Mouse (Mus musculus) midbrain, embryonic 14.5 days (tissue): ENCODE data around the gene Csnk1g1. TPM values are rescaled to one million over a fixed set of nuclear protein-coding genes. Genes with fewer than 3 reads are reported as not detected.
A peak's percentile ranks its signal among the peaks of the same experiment; 100 is the strongest.

Source experiments
- ATAC-seq: fragments of 200-750 bp; cut with Nextera tagmentation; 2 replicates; pipeline ENCODE4 v1.8.0; 2017; ENCODE audit warnings: moderate number of reproducible peaks, moderate library complexity; ENCODE audit not compliant: low FRiP score, low TSS enrichment
- DNase-seq: peaks from one replicate; pipeline ENCODE4 v3.0.0-alpha.2; 2015
- H3K27ac ChIP-seq: fragments of 300-500 bp; sonication (generic); replicated peaks from 2 replicates; pipeline ENCODE4 v1.5.1; 2014; ENCODE audit warnings: mild to moderate bottlenecking, low read depth, low read length, moderate library complexity
- H3K27me3 ChIP-seq: fragments of 300-500 bp; sonication (generic); 2 replicates; pipeline ENCODE4 v1.6.1; 2014; ENCODE audit warnings: low read length, control low read depth, mixed read lengths; ENCODE audit not compliant: control insufficient read depth, insufficient read depth
- H3K36me3 ChIP-seq: fragments of 300-500 bp; sonication (generic); 2 replicates; pipeline ENCODE4 v1.6.1; 2014; ENCODE audit warnings: low read length, control low read depth; ENCODE audit not compliant: control insufficient read depth, insufficient read depth
- H3K4me1 ChIP-seq: fragments of 300-500 bp; sonication (generic); 2 replicates; pipeline ENCODE4 v1.6.1; 2014; ENCODE audit warnings: mild to moderate bottlenecking, antibody characterized with exemption, low read length, control low read depth; ENCODE audit not compliant: control insufficient read depth, insufficient read depth
- H3K4me2 ChIP-seq: fragments of 300-500 bp; sonication (generic); 2 replicates; pipeline ENCODE4 v1.6.1; 2014; ENCODE audit warnings: mild to moderate bottlenecking, low read length, moderate library complexity
- H3K4me3 ChIP-seq: fragments of 300-500 bp; sonication (generic); replicated peaks from 2 replicates; pipeline ENCODE4 v1.5.1; 2014; ENCODE audit warnings: low read depth, low read length
- H3K9ac ChIP-seq: fragments of 300-500 bp; sonication (generic); replicated peaks from 2 replicates; pipeline ENCODE4 v1.6.1; 2014; ENCODE audit warnings: mild to moderate bottlenecking, low read length, moderate library complexity
- H3K9me3 ChIP-seq: fragments of 300-500 bp; sonication (generic); 2 replicates; pipeline ENCODE4 v1.6.1; 2016; ENCODE audit warnings: low read length, control low read depth, mixed read lengths; ENCODE audit not compliant: control insufficient read depth
- WGBS: fragments of 180-500 bp; shearing (Covaris S2); extraction: QIAGEN DNeasy Blood & Tissue Kit; methylation state at CpG from one replicate; pipeline ENCODE4 v1.1.7; 2014; 5-methylcytosine and 5-hydroxymethylcytosine counted together
- polyA plus RNA-seq: library from polyadenylated mRNA; unstranded; fragments of >200 nt; fragmentation: Nextera tagmentation; extraction: Ambion mirVana; gene quantifications from 2 replicates; pipeline ENCODE4 v1.2.1, GENCODE M21; 2014

Csnk1g1 gene
- polyA plus RNA-seq, 1 experiment from 2014 or later: 29.9 TPM

GRCm38 (mm10) chr9:66084171-66084570 is 175.4 kb downstream of the Csnk1g1 start:
- Histone ChIP-seq H3K36me3 (peaks cover 23% of the 10 kb centered on the region), H3K9ac (no peak overlapping the region), H3K9me3 (no peaks in the 10 kb centered on the region), H3K4me3 (no peak overlapping the region), H3K27ac (no peak overlapping the region), H3K4me2 (no peak overlapping the region), H3K4me1 (no peaks in the 10 kb centered on the region), H3K27me3 (no peaks in the 10 kb centered on the region)
- DNase-seq: no peak
- WGBS: 94% methylated on average over 3 of the region's 3 CpGs
- no peak for ATAC-seq

DNA sequence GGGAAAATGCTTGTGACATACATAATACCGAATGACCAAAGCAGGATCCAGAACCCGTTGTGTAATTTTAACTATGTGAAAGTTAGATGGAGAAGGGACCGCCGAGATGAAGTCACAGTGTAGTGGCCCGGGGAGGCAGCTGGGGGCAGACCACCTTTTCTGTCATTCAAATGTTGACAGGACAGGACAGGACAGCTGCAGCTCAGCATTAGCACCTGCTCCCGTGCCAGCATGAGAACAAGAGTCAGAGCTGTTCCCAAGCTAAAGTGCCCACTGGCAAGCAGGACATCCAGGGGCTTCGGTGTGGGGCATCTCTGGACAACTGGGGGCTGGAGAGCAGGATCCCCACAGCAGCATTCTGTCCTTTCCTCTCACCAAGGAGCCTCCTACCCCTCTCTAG is 178.3 kb downstream of the Csnk1g1 start:
- H3K9ac ChIP-seq: no peak overlapping the region
- DNase-seq (no peak), ATAC-seq (no peak)
- H3K27ac ChIP-seq: no peak overlapping the region
- no peaks in the 10 kb centered on the region for H3K27me3 ChIP-seq
- H3K4me2 ChIP-seq: no peak overlapping the region
- H3K4me3 ChIP-seq: no peak overlapping the region
- no peaks in the 10 kb centered on the region for H3K9me3 ChIP-seq
- WGBS: 94% methylated on average over 7 of the region's 7 CpGs
- peaks cover 49% of the 10 kb centered on the region for H3K36me3 ChIP-seq
- no peaks in the 10 kb centered on the region for H3K4me1 ChIP-seq

GRCm38 (mm10) chr9:66088411-66088810 is 179.7 kb downstream of the Csnk1g1 start:
- Histone ChIP-seq H3K36me3 (peaks cover 63% of the 10 kb centered on the region), H3K27me3 (no peaks in the 10 kb centered on the region), H3K4me1 (no peaks in the 10 kb centered on the region), H3K9me3 (no peaks in the 10 kb centered on the region), H3K4me3 (no peak overlapping the region), H3K4me2 (no peak overlapping the region), H3K27ac (no peak overlapping the region), H3K9ac (no peak overlapping the region)
- peak; percentile 66 for DNase-seq
- WGBS: 58% methylated on average over 4 of the region's 4 CpGs
- ATAC-seq: no peak

DNA sequence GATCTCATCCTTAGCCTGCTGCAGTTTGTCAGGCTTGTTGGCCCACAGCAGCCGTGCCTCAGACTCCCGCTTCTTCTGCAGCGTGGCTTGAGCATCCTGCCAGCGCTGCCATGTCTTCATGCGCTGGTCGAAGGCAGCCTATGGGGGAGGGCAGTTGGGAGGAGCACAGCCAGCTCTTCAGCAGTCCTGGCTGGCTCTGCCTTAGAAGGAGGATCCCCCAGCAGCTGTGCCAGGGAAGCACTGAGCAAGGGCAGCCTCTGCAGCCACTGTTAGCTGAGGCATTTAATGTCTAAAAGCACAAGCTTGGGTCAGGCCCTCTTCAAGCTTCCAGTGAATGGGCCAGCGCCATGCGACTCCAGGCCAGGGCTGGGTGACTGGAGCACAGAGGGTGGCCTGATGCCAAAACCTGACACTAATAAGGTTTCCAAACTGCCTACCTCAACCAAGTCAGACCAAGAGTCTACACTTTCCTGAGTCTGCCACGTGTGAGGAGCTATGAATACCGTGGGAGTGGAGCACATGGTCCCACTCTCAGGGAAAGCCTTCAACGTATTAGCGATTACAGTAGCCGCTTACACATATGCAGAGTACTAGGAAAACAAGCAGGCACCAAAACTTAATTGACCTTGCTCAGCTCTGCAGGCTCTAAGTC is 182.0 kb downstream of the Csnk1g1 start:
- no peak overlapping the region for H3K4me3 ChIP-seq
- H3K36me3 ChIP-seq: peaks cover 86% of the 10 kb centered on the region
- no peak for DNase-seq
- no peak overlapping the region for H3K9ac ChIP-seq
- H3K9me3 ChIP-seq: no peaks in the 10 kb centered on the region
- 93% methylated on average over 13 of the region's 13 CpGs for WGBS
- no peaks in the 10 kb centered on the region for H3K4me1 ChIP-seq
- no peak overlapping the region for H3K4me2 ChIP-seq
- H3K27ac ChIP-seq: no peak overlapping the region
- no peak for ATAC-seq
- no peaks in the 10 kb centered on the region for H3K27me3 ChIP-seq

- ATAC-seq (no peak), DNase-seq (no peak)
- Histone ChIP-seq H3K27me3 (no peaks in the 10 kb centered on the region), H3K4me3 (no peak overlapping the region), H3K9ac (no peak overlapping the region), H3K4me1 (no peaks in the 10 kb centered on the region), H3K4me2 (no peak overlapping the region), H3K27ac (no peak overlapping the region), H3K9me3 (no peaks in the 10 kb centered on the region), H3K36me3 (peaks cover 95% of the 10 kb centered on the region)
- WGBS: 87% methylated on average over 6 of the region's 6 CpGs
These were observed 182.9 kb downstream of the Csnk1g1 start for GRCm38 (mm10) chr9:66091327-66092231.

- H3K27ac ChIP-seq: no peak overlapping the region
- WGBS: 89% methylated on average over 2 of the region's 2 CpGs
These were observed 183.9 kb downstream of the Csnk1g1 start for GRCm38 (mm10) chr9:66092664-66093063.

More at GRCm38 (mm10) chr9:66092664-66093063, 183.9 kb downstream of the Csnk1g1 start:
- Histone ChIP-seq H3K4me1 (no peaks in the 10 kb centered on the region), H3K36me3 (peaks cover 97% of the 10 kb centered on the region), H3K27me3 (no peaks in the 10 kb centered on the region), H3K9ac (no peak overlapping the region), H3K4me3 (no peak overlapping the region), H3K4me2 (no peak overlapping the region), H3K9me3 (no peaks in the 10 kb centered on the region)
- ATAC-seq: no peak
- DNase-seq: no peak

Other genes with a start within 250 kb of the Csnk1g1 start
- 258 and 300 TPM in 2 replicates for gene Oaz2, start 240.9 kb upstream of the Csnk1g1 start, polyA plus RNA-seq
- gene Zfp609, start 81.4 kb upstream of the Csnk1g1 start, polyA plus RNA-seq: 9.2 and 10.2 TPM in 2 replicates
- gene Pclaf, start 18.7 kb upstream of the Csnk1g1 start, polyA plus RNA-seq: 16.8 and 27.1 TPM in 2 replicates
- 27.6 and 38.8 TPM in 2 replicates for gene Trip4, start 130 bp upstream of the Csnk1g1 start, polyA plus RNA-seq
- gene Ppib, start 151.3 kb downstream of the Csnk1g1 start, polyA plus RNA-seq: 333 and 347 TPM in 2 replicates
- gene Snx22, start 160.8 kb downstream of the Csnk1g1 start, polyA plus RNA-seq: 6.5 and 8.2 TPM in 2 replicates
- gene Snx1, start 217.7 kb downstream of the Csnk1g1 start, polyA plus RNA-seq: 55.6 and 87.9 TPM in 2 replicates
- gene Ciao2a, start 217.7 kb downstream of the Csnk1g1 start, polyA plus RNA-seq: 68.4 and 76.2 TPM in 2 replicates
- gene Dapk2, start 249.3 kb downstream of the Csnk1g1 start, polyA plus RNA-seq: 0.66 and 0.78 TPM in 2 replicates